Mouse (Mus musculus) gastrocnemius, postnatal 4 days (tissue): ENCODE measurements around the gene Kcna1. TPM values are rescaled to one million over a fixed set of nuclear protein-coding genes. Genes with fewer than 3 reads are reported as not detected.

Experiments used
- DNase-seq, 2 experiments: peaks; one replicate each; pipeline ENCODE4 v3.0.0; 2021 to 2022; ENCODE audit warnings: low spot score in 2 of 2, mixed read lengths in 2 of 2
- total RNA-seq, 2 experiments: library from RNA; stranded (reverse); gene quantifications; 2 replicates each; pipeline ENCODE4 v1.2.3; 2021

Kcna1 gene
- total RNA-seq, 2 experiments from 2014 or later, result 5.7 to 7.0 TPM

DNA sequence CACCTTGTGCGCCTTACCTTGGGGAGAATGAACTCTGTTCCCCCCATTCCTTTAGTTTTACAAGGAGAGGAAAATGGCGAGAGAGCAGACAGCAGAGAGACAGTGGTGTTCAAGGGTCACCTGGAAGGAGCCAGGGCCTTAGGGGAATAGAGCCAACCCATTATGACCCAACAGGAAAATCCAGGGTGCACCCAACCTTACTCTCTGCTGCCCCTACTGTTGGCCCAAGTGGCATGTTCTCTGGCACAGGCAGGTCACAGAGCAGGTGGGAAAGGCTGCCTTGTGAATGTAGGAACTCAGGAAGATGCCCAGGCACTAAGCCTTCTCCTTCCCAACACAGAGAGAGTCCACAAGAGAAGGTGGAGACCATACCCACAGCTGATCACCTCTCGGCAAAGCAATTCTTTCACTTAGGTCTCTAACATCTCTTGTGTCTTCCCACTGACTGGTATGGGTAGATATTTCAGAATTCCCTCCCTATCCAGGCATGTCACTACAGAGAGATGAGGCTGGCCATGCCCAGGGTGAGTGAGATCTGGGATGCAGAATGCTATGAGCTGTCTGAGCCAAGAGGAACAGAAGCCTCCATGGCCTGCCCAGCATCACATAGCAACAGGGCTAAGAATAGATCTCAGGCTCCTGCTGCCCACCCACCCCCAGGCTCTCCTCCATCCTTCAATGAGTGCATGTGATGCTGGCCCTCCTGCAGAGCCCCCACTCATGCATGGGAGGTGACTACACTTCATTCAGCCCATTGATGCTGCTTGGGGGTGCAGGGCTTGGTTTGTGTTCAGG is 46.8 kb downstream of the Kcna1 start:
- no peak for DNase-seq

DNA sequence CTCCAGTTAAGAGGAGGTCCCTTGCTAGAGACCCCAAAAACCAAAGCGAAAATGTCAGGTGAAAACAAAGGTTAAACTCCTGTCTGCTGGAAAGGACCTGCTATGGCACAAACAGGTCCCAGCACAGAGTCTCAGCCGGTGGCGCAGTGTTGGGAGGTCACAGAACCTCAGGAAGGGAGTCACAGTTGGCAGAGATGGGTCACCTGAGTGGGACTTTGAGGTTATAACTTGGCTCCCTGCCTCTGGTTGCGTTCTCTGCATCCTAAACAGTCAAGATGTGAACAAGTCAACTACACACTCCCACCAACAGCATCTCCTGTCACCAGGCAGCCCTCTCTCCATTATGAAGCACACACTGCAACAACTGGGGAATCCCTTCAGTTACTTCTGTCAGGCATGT is 48.4 kb downstream of the Kcna1 start:
- DNase-seq, result no peak

DNA sequence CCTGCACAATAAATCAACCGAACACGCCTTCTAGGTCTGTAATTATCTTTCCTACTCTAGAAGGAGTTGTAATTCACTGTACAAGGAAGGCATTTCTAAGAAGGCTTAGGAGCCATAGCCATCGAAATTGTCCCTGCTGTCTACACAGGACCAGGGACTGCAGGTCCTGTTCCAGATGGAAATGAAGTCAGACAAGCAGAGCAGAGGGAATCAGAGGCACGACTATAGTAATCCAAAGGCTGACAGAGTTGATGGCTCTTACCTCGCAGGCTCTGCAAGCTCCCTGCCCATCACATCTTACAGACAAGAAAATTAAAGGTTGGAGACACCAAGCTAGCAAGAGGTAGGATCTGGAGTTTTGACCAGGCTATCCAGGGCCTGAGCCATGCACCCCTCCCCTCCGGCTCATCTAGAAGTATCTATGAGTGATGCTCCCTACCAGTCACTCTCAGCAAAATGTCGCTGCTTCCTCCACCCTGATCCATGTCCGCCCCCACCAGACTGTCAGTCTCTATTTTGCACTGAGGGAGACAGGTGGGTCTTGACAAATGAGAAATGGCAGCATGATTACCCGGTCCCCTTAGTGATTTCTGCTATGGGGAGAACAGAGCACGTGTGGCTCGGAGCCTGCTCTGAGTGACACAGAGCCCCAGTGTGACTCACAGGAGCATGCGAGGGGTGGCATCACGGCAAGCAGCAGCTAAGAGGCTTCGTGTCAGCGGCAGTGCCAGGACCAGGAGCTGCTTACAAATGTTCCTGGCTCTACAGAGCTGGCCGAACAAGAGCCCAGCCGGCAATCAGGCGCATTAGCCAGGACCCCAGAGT is 50.2 kb downstream of the Kcna1 start:
- DNase-seq, result no peak

GRCm38 (mm10) chr6:126595130-126595529 is 51.1 kb downstream of the Kcna1 start:
- DNase-seq, result no peak

DNA sequence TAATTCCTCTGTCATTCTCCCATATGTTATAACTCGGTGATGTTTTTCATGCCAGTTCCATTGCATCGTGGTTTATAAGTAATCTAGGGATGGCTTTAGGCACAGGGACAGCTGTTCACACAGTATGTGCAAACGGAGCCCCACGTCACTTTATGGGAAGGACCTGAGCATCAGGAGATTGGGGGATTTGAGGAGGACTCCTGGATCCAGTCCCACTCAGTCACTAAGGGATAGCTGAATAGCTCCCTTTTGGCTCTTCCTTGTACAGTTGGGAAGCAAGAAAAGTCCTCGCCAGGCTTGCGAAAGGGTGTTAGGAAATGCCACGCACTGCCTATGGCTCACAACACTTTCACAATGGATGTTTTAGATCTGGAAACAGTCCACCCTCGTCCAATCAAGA is 51.8 kb downstream of the Kcna1 start:
- no peak for DNase-seq

GRCm38 (mm10) chr6:126593336-126593735 is 52.8 kb downstream of the Kcna1 start:
- DNase-seq, result no peak

Other genes starting within 250 kb of the Kcna1 start
- 1 to 10 TPM; 4.2 to 4.7 TPM for gene Kcna5, start 111.0 kb downstream of the Kcna1 start, total RNA-seq
- gene Kcna6, start 94.3 kb upstream of the Kcna1 start, total RNA-seq, result 1 to 10 TPM; 5.3 to 5.8 TPM
- gene Ndufa9, start 202.8 kb upstream of the Kcna1 start, total RNA-seq, result 100 to 1,000 TPM; 230 to 236 TPM
- not detected for gene Akap3, start 206.7 kb upstream of the Kcna1 start, total RNA-seq